Mouse (Mus musculus): ENCODE data around the gene Gpc5.

Gene Gpc5

DNA sequence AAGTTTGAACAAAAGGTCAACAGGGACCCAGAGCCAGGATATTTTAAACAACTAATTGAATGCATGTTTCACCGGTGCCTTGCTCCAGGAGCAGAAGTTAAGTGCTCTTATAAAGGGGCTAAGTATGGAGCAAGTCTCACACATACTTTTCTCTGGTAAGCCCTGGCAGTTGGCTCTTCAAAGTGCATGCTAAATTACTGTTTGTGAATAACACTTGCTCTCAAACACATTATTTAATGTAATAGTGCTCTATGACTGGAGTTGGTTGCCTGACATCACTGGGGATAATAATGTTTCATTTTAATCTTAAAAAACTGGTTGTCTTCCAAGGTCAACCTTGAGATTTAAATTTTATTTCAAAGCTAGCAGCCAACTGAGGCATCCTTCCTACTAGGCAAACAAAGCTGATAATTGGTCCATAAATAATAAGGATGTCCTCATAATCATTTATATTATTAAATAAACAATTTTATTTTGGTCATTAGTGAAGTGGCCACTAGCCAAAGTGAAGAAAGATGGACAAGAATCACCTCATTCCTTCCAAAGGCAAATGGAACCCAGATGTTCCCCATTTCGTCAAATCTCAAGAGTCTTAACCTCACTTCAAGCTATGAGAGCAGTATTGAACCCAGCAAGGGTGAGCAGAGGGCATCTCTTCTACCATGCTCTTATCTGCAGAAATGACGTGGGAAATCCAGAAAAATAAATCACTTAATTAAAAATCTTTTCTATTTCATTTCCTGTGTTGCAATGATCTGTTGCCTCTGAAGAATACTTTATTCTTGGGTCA lies 488.6 kb downstream of the Gpc5 start:
- no peak for DNase-seq

DNA sequence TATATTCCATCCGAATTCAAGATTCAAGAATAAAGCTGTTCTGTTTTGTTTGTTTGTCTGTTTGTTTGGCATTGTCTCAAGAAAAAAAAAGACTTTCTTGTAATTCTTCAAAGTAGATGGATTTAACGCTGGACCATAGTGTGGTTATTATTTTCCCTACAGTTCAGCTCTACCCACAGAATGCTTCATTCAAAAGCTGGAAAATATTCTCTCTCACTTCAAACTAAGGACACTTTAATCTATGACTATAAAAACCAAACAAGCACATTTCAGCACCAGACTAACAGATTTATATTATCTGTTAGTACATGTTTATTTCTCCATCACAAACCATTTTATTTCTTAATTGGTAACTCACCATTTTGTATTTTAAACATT lies 489.2 kb downstream of the Gpc5 start:
- no peak for DNase-seq

DNA sequence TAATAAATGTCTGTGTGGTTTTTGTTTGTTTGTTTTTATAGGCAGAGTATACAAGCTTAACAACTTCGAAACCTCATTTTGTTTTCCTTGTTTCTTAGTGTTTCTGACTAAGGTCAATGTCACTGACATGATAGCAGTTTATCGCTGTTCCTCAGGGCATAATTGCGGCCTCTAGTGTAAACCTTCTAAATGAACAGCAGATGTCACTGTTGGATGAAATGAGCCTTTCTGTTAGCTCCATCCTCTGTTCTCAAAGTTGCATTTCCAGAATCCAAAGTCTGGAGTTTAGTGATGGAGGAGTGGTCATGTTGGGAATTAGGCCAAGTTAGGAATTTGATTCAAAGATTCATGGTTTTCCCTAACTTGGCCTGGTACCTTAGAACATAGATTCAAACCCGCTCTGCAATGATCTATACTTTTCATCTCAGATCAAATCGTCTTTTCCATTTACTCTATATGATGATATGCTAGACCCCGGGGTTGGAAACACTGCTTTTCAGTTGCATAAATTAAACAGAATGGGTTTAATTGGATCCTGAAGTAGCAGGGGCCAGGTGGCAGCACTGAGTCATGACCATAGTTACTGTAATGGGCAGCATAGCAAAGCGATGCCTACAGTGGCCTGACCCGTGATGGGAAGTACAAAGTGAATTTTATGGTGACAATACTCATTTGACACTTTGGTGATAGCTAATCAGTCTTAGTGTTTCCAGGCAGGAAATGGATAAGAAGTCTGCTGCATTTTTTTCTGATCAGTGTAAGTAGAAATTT lies 508.4 kb downstream of the Gpc5 start:
- DNase-seq: no peak

DNA sequence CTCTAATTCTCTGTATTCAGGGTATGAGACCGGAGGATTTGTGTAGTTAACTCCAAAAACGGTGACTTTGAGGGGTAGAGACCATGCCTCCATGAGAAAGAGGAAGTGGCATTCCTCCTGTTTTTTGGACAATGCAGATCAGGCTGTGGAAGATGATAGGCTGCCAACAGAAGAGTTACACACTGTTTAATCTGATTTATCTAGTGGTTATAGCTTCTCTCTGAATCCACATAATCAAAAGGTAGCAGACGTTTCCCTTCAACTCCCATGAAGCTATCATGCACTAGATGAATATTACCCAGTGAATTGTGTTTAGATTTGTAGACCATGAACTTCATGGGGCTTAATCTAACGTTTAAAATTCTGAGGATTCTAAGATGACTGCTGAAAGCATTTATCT lies 522.1 kb downstream of the Gpc5 start:
- DNase-seq: no peak

DNA sequence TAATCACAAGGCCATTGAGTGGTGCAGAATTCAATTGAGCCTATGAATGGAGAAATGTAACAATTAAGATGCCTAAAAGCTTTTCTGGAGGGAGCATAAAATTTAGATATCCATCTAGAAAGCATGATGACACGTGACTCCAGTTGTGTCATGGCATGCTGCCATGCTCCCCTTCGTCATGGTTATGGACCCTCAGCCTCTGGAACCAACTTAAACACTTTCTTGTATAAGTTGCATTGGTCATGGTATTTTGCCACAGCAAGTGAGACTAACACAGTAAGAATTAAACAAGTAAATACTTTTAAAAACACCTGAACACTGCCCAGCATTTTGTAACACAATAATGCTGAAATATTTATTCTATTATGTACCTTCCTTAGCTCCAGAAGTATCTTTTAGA lies 524.3 kb downstream of the Gpc5 start:
- no peak for DNase-seq

DNA sequence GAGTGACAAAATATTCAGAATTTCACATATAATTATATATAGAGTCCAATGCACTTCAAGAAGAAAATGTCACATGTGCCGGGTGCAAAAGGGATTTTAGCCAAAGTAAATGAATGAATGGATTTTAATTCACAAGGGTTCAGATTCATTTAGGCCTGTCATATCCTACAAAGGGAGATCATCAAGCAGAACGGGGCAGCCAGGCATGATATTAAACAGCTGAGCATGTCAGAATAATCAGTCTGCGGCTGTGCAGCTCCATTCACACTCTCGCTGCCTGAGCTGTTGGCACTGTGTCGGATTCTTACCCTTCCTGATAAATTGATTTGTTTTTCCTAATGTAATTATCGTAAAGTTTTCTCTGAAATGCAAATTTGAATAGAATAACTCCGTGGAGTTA lies 524.8 kb downstream of the Gpc5 start:
- no peak for DNase-seq

DNA sequence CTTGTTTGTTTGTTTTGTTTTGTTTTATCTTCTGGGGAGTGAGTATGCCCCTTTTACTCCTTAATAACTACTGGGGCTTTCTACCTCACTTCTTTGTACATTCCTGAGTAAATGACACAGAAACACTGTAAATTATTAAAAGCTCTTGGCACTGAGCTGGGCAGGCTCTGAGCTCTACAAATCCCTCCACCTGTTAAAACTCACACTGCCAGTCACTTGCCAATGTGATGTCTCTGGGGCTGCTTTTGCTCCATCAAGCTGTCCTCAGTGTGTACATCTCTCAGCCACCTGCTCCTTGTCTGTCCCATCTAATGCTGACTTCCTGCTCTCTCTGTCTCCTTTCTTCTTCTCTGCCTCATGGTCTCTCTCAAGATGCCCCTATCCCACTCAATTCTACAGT lies 528.5 kb downstream of the Gpc5 start:
- no peak for DNase-seq

DNA sequence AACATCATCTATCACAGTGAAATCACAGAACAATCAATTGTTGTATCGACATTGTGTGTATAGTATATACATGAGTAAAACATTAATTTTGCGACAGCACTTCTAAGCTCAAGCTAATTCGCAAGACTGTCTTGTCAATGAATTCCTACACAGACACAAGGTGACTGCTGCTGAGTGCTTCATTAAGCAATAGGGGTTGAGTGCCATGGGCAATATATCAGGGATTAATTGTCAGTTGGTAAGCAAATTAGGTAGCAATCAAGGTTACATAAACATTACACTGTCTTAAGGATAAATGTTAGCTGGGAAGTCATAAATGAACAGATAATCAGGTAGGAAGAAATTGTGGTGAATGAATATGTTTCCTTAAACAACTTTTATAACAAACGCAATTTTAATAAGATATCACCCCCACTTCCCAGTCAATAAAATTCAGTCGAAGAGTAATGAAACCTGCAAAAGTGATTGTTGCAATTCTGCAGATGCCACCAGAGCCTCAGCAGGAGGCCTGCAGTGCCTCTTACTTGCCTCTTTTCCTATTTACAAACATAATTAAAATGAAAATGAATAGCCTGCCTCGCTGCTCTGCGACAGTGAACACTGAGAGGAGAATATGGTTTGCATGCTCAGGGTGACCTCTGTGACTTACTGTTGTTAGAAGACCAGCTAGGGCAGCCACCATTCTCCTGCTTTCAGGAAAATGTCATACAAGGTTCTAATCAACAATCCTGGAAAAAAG lies 539.3 kb downstream of the Gpc5 start:
- DNase-seq: no peak

DNA sequence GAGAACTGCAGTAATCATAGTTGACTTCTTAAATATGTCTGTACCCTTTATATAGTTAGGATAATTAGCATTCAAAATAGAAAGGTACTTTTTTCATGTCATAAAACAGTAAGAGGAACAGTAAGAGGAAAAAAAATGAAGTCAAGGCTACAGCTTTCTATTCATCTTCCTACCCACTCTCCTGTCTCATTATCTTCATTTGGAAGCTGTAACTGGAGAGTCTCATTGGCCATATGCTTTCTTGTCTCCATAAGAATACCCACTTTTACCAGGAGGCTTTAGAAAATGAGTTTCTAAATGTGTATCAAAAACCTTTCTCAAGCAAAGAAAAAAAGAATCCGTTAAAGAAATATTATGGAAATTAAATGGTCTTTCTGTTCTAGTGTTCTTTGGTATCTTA lies 541.3 kb downstream of the Gpc5 start:
- DNase-seq: no peak

DNA sequence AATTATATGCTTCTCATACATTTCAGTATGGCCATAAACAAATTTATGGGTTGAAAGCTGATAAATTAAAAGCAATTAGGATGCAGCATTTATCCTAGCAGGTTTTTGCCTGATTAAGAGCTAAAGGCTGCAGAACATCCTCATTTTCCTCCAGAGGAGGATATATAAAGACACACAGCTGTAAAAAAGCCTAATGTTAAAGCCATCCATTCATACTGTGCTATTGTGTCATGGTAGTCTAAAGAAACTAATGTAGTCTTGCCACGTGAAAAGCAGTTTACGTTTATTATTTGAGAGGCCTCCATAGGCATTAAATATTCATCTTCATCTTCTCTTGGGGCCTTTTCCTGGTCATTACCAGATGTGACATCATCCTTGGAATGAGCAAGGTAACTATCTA lies 587.9 kb downstream of the Gpc5 start:
- no peak for DNase-seq

DNA sequence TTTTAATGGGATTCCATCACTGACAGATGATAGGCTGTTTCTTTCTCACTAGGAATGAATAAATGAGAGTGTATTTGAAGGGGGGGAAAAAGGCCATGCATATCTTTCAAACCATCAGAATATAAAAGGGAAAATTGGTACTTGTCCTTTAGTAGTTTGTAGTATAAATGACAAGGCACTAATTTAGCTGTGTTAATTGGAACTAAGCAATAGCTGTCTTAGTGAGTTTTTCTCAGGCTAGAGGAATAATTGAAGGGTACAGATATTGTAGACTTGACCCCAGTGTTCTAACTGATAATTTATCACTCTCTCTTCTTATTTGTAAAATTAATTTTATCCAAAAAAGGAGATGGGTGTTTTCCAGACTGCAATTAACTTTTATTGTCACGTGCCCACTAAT lies 654.0 kb downstream of the Gpc5 start:
- DNase-seq: no peak

DNA sequence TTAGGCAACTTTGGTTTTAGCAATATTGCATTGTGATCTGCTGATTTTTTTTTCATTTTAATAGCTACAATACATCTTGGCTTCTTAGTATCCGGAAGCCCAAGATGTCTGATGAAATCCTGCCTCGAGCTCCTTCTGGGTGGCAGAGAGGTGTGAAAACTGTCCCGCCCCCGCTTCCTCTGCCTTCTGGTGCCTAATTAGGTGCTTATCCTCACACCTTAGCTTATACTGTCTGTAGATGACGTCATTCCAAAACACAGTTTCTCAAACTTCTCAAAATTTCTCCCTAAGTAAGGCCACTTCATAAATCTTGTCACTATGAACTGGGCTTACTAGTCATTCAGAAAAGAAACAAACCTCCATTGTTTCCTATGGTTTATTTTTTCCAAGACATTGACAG lies 668.2 kb downstream of the Gpc5 start:
- DNase-seq: no peak

DNA sequence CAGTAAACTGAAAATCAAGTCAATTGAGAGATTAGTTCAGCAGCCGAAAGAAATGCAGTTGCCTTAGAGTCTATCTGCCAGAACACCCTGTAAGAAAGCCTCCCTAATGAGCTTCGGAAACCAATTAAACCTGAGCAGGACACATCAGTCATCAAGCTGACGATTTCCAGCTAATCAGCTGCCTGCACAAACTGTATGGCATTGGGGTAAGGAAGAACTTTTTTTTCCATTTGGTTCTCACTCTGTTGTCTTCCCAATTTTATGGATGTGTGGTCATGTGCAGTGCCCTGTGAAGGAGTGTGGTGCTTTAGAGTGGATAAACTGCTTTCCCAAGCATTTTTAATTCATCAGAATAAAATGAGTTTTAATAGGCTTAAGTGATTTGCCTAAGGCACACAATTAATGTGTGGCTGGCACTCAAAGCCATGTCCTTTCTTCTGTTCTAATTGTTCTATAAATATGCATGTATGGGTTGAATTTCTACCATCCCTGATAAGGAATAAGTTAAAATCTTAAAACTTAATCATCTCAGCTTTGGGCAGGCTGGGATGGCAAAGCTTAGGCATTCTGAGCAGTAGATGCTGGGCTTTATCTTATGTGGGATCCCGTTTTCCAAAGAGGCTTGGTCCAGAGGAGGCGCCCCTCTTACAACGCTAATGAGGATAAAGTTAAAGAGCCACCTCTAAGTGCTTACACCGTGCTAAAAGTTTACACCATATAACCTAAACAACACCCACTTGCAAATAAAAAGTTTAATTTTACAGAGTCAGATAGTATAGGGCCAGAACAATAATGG lies 687.6 kb downstream of the Gpc5 start:
- no peak for DNase-seq

DNA sequence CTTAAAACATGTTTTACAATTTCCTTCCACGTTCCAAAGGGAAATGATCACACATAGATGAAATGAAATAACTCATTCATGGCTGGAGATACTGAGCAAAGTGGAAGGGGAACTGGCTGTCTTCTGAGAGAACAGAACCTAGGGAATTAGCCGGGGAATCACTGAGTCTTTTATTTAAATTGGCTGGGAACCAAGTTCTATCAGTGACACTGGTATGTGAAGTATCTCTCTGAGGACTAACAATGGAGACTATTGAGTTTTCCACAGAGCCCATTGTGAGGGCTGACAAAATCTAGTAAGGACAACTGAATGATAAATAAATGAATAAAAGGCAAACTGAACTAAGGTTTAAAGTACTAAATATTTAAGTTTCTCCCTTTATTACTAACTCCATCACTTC lies 712.7 kb downstream of the Gpc5 start:
- no peak for DNase-seq

DNA sequence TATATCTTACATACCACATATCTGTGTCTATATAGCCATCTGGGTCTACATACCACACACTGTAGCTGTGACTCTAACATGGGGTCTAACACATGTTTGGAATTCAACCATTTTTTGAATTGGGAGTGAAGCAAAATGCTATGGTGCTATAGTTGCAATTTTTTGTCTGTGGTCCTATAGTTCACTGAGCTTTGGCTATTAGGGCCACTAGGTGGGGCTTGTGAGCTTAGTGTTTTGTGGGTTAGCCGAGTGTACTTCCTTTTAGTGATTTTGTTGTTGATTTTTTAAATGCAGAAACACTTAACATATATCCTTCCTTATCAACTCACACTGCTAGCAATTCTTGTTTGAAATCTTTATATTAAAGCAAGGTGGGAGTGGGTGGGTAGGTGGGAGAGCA lies 727.0 kb downstream of the Gpc5 start:
- DNase-seq: no peak

DNA sequence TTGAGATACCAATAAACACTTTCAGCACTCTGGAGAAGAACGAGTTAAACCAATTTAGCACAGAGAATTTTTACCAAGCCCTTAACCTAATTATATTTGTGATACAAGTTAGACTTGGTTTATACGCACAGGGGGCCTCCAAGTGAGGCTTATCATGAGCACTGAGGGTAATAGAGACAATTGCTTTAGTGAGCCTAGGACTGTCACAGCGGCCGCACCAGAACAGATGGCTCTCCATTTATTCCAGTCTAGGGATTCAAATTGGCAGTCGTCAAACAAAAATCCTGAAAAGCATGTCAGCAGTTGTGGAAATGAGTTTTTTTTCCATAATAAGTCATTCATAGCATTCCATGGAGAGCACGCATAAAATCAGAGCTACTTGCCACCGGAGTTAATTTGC lies 729.6 kb downstream of the Gpc5 start:
- no peak for DNase-seq

DNA sequence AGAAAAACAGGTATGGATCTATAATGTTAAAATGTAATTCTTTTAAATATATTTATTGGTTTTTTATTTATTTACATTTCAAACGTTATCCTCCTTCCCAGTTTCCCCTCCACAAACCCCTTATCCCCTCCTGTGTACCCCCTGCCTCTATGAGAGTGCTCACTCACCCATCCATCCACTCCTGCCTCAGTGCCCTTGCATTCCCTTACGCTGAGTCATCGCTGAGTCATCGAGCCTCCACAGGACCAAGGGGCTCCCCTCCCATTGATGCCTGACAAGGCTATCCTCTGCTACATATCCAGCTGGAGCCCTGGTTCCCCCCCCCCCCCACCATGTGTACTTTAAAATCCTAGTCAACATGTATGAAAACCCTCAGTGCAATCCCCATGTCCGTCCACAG lies 738.5 kb downstream of the Gpc5 start:
- no peak for DNase-seq

DNA sequence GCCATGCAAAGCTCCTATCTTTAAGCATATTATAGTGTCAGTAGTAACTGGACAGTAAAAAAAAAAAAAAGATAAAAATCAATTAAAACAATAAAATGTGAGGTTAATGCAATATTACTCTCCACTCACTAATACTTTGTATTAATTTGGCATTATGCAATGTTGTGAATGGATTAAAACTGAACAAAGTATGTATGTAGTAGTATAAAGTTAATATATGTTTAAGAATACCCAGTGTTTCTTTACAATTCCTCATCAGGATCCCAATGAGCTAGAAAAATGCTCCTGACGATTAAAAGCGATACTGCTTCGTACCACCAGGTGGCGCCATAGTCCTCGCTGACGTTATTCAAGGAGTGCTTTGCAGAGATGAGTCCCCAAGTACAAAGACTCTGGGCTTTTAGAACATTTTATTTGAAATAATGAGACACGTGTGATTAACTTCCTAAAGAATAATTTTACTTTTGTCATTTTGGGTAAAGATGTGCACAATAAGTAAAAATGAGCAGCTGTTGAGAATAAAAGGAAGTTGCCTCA lies 739.3 kb downstream of the Gpc5 start:
- DNase-seq: peak; percentile 37

DNA sequence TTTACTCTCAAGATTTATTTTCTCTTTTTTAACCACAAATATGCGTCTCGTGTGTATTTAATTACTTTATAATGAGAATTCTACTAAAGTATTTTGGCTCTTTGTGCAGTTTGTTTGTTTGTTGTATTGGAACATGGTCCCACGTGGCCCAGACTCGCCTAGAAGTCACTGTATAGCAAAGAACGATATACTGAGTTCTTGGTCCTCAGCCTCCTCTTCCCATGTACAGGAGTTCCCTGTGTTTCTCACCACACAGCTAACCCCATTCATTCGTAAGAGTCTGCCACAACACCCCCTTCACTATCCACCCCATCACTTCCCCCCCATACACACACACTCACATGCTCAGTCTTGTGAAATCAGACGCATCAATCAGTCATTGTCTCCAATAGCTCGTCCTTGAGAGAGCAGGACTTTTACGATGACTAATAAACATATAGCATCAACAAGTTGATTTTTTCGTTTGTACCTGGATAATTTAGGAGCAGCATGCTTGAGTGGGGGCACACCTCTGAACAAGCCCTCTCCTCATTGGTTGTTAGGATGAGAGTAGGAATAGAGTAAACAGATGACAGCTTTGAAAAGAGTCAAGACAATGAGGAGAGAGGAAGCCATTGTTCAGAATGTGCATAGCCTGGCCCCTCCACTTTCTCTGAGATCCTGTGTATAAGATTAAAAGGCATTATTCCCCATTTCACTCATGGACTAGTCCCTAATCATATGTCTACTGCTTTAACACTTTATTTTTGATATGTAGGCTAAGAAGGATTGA lies 740.0 kb downstream of the Gpc5 start:
- no peak for DNase-seq

DNA sequence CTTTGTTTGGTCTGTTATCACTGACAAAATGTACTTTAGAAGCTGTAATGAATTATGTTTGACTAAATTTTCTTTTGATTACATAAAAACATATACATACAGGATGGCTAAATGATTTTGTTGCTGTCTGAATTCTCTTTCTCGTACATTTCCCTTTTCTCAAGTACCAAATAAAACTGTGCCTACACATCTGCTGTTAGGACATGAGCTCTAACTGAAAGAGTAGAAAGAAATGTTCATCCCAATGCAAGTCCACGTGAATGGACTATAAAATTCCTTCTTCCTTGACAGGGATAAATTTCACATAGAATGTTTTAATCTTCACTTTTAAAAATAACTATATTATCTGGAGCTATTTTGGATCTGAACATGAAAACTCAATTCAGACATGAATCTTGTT lies 751.8 kb downstream of the Gpc5 start:
- DNase-seq: no peak

DNA sequence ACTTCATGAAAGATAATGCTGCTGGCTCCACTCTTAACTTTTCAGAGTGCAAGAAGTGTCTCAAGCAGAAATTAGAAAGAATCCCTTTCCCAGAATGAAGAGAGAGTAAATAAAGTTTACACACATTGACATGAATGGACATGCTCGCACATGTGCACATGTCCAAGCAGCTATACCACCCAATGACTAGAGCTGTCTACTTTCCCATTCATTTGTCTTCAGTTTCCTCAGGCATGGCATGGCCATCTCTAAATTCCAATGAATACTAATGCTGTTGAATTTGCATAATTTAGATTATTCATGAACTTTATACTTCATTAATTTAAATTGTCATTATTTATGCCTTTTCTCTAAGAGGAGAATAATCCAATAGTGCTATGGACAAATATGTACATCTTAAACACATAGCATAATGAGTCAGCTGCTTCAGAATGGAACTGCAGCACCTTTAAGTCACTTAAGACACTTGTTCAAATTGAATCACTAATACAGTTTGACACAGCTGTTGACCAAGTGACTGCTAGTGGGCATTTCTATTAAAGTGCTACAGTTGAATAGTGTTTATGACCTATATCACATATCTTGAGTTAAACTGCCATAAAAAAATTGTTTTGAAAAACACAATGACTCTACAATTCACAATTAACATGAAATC lies 752.9 kb downstream of the Gpc5 start:
- DNase-seq: no peak

DNA sequence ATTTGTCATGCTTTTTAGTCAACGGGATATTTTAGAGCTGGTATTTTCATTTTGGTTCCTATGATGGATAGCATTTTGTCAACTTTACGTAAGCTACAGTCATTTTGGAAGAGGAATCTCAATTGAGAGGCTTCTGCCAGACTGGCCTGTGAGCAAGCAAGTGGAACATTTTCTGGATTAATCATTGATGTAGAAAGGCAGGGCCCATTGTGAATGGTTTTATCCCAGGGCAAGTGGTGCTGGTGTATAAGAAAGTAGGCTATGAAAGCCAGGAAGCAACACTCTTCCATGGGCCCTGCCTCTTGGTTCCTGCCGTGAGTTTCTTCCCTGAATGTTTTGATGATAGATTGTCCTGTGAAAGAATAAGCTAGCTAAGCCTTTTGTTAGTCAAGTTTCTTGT lies 777.1 kb downstream of the Gpc5 start:
- no peak for DNase-seq

Data from thymus, postnatal 14 days (tissue).